In genomic region chr5:110897114-110897788, GRCm38 (mm10) we compare ENCODE assay signal across 12 mouse cellular contexts. TPM values are rescaled to one million over a fixed set of nuclear protein-coding genes. Genes with fewer than 3 reads are reported as not detected.
A peak's percentile ranks its signal among the peaks of the same experiment; 100 is the strongest.
DNase-seq lines count a peak whose midpoint lies in the region; ATAC-seq lines count a peak whose summit lies in the region.
"Had no signal": no experiment of that assay in that cellular context is flagged by ENCODE, and none has a peak within 500 bp of the region (broad histone marks: within the 10 kb centered on the region; RNA-seq: fewer than 3 reads in every experiment).

No protein-coding gene starts in this region.

- no peak overlapping the region for H3K9ac ChIP-seq in kidney, embryonic 15.5 days
- peak overlapping the region; percentile 26; the same call in 1 of the 2 replicates for H3K9ac ChIP-seq in forebrain, embryonic 12.5 days
- no peak overlapping the region for H3K9ac ChIP-seq in neural tube, embryonic 15.5 days (replicated peaks)
- H3K9ac ChIP-seq: lung, embryonic 15.5 days had no signal

- H3K36me3 ChIP-seq in kidney, embryonic 15.5 days = peaks cover 33% of the 10 kb centered on the region
- peaks cover 37% of the 10 kb centered on the region for H3K36me3 ChIP-seq in forebrain, embryonic 12.5 days (replicated peaks)
- peaks cover 54% of the 10 kb centered on the region for H3K36me3 ChIP-seq in limb, embryonic 10.5 days
- peaks cover 24% of the 10 kb centered on the region for H3K36me3 ChIP-seq in neural tube, embryonic 15.5 days

- no peaks in the 10 kb centered on the region for H3K9me3 ChIP-seq in kidney, embryonic 15.5 days (replicated peaks)
- no peaks in the 10 kb centered on the region for H3K9me3 ChIP-seq in forebrain, embryonic 12.5 days
- H3K9me3 ChIP-seq in limb, embryonic 10.5 days (replicated peaks) = no peaks in the 10 kb centered on the region
- no peaks in the 10 kb centered on the region for H3K9me3 ChIP-seq in neural tube, embryonic 15.5 days (replicated peaks)
- H3K9me3 ChIP-seq: lung, embryonic 15.5 days had no signal

- H3K27ac ChIP-seq in kidney, embryonic 15.5 days = 0 out of 2 replicates have a peak overlapping the region, but pooled peaks have one; percentile 18
- peak overlapping the region; percentile 78 for H3K27ac ChIP-seq in forebrain, embryonic 12.5 days
- peak overlapping the region; percentile 68 for H3K27ac ChIP-seq in limb, embryonic 10.5 days
- H3K27ac ChIP-seq in neural tube, embryonic 15.5 days (replicated peaks) = peak overlapping the region; percentile 54; the same call in 1 of the 2 replicates
- H3K27ac ChIP-seq: lung, embryonic 15.5 days had no signal

- no peak overlapping the region for H3K4me2 ChIP-seq in kidney, embryonic 15.5 days
- 0 out of 2 replicates have a peak overlapping the region, but pooled peaks have one; percentile 16 for H3K4me2 ChIP-seq in forebrain, embryonic 12.5 days
- no peak overlapping the region for H3K4me2 ChIP-seq in neural tube, embryonic 15.5 days
- H3K4me2 ChIP-seq: lung, embryonic 15.5 days had no signal

- DNase-seq in kidney, adult 8-10 months = no peak
- DNase-seq in limb, embryonic 10.5 days (ENCODE audit: low spot score) = no peak
- no peak for DNase-seq in left cerebral cortex, postnatal 4 days
- no peak for DNase-seq in kidney, postnatal 10 days
- no peak for DNase-seq in thymus, postnatal 10 days (ENCODE audit: low spot score in 2 of 2)
- DNase-seq: cerebellum, adult 18-20 months; thymus, adult 2 months had no signal

- ATAC-seq in kidney, embryonic 15.5 days (replicated peaks; ENCODE audit: low FRiP score) = no peak
- ATAC-seq in forebrain, embryonic 12.5 days (ENCODE audit: low FRiP score) = peak; percentile 27; the same call in 1 of the 2 replicates
- ATAC-seq in neural tube, embryonic 15.5 days (ENCODE audit: low FRiP score) = no peak
- ATAC-seq: intestine, embryonic 16.5 days had no signal

- H3K27me3 ChIP-seq in kidney, embryonic 15.5 days = no peaks in the 10 kb centered on the region
- H3K27me3 ChIP-seq in forebrain, embryonic 12.5 days = no peaks in the 10 kb centered on the region
- H3K27me3 ChIP-seq in limb, embryonic 10.5 days (ENCODE audit: low read depth, poor library complexity, severe bottlenecking) = no peaks in the 10 kb centered on the region
- H3K27me3 ChIP-seq in neural tube, embryonic 15.5 days (replicated peaks) = no peaks in the 10 kb centered on the region
- H3K27me3 ChIP-seq: lung, embryonic 15.5 days had no signal

- intact Hi-C loops in left cerebral cortex, postnatal 4 days (cut with DNase I) = no loop called here

- H3K4me3 ChIP-seq in kidney, embryonic 15.5 days (replicated peaks) = no peak overlapping the region
- H3K4me3 ChIP-seq in forebrain, embryonic 12.5 days (replicated peaks) = no peak overlapping the region
- no peak overlapping the region for H3K4me3 ChIP-seq in limb, embryonic 10.5 days
- no peak overlapping the region for H3K4me3 ChIP-seq in neural tube, embryonic 15.5 days (replicated peaks)
- H3K4me3 ChIP-seq: lung, embryonic 15.5 days had no signal

- peaks cover 7% of the 10 kb centered on the region for H3K4me1 ChIP-seq in kidney, embryonic 15.5 days
- H3K4me1 ChIP-seq in forebrain, embryonic 12.5 days = peaks cover 18% of the 10 kb centered on the region
- H3K4me1 ChIP-seq in limb, embryonic 10.5 days = peaks cover 21% of the 10 kb centered on the region
- 0 out of 2 replicates have a peak, but pooled peaks cover 4% of the 10 kb centered on the region for H3K4me1 ChIP-seq in neural tube, embryonic 15.5 days
- H3K4me1 ChIP-seq: lung, embryonic 15.5 days had no signal

- 47% methylated on average over 7 of the region's 7 CpGs for WGBS in kidney, embryonic 15.5 days
- 18% methylated on average over 7 of the region's 7 CpGs for WGBS in forebrain, embryonic 12.5 days
- 50% methylated on average over 7 of the region's 7 CpGs for WGBS in limb, embryonic 10.5 days
- WGBS in neural tube, embryonic 15.5 days = 29% methylated on average over 7 of the region's 7 CpGs

RNA-seq across cellular contexts. Expression of gene Ttc28, which starts 17.6 kb away (rescaled TPM):
- polyA plus RNA-seq in kidney, embryonic 15.5 days (2015; fragmentation: Nextera tagmentation; extraction: Ambion mirVana) = 13.9 and 14.4 TPM in 2 replicates
- polyA plus RNA-seq in forebrain, embryonic 12.5 days (2016; fragmentation: Nextera tagmentation; extraction: Ambion mirVana) = 22.5 and 23.1 TPM in 2 replicates
- 12.6 and 15.1 TPM in 2 replicates for polyA plus RNA-seq in limb, embryonic 10.5 days (2016; fragmentation: Nextera tagmentation; extraction: Ambion mirVana)
- 18.3 and 18.8 TPM in 2 replicates for polyA plus RNA-seq in neural tube, embryonic 15.5 days (2015; fragmentation: Nextera tagmentation; extraction: Ambion mirVana)
- 100 to 1,000 TPM in 1 of 2 experiments, 10 to 100 TPM in 1; 97.3 to 112 TPM for total RNA-seq in left cerebral cortex, postnatal 4 days (2021)

RNA-seq across cellular contexts. Expression of gene Chek2, which starts 57.5 kb away (rescaled TPM):
- polyA plus RNA-seq in kidney, embryonic 15.5 days (2015; fragmentation: Nextera tagmentation; extraction: Ambion mirVana) = 36.3 and 36.8 TPM in 2 replicates
- 29.2 and 34.5 TPM in 2 replicates for polyA plus RNA-seq in forebrain, embryonic 12.5 days (2016; fragmentation: Nextera tagmentation; extraction: Ambion mirVana)
- polyA plus RNA-seq in limb, embryonic 10.5 days (2016; fragmentation: Nextera tagmentation; extraction: Ambion mirVana) = 40.8 and 45.1 TPM in 2 replicates
- 6.0 and 13.2 TPM in 2 replicates for polyA plus RNA-seq in neural tube, embryonic 15.5 days (2015; fragmentation: Nextera tagmentation; extraction: Ambion mirVana)
- 1 to 10 TPM; 2.6 to 3.0 TPM for total RNA-seq in left cerebral cortex, postnatal 4 days (2021)

RNA-seq across cellular contexts. Expression of gene Hscb, which starts 57.7 kb away (rescaled TPM):
- polyA plus RNA-seq in kidney, embryonic 15.5 days (2015; fragmentation: Nextera tagmentation; extraction: Ambion mirVana) = 31.5 and 35.8 TPM in 2 replicates
- polyA plus RNA-seq in forebrain, embryonic 12.5 days (2016; fragmentation: Nextera tagmentation; extraction: Ambion mirVana) = 19.4 and 20.6 TPM in 2 replicates
- polyA plus RNA-seq in limb, embryonic 10.5 days (2016; fragmentation: Nextera tagmentation; extraction: Ambion mirVana) = 27.3 and 33.6 TPM in 2 replicates
- 10.8 and 15.9 TPM in 2 replicates for polyA plus RNA-seq in neural tube, embryonic 15.5 days (2015; fragmentation: Nextera tagmentation; extraction: Ambion mirVana)
- total RNA-seq in left cerebral cortex, postnatal 4 days (2021) = 1 to 10 TPM; 6.3 to 8.0 TPM

Comparison
In these comparisons a context has a peak if more than half of its experiments do, and no peak if none do; other contexts are left out.
1. H3K27ac ChIP-seq: peak in every context shown above with its lines; median percentile 78 in forebrain, embryonic 12.5 days; 68 in limb, embryonic 10.5 days; 54 in neural tube, embryonic 15.5 days; 18 in kidney, embryonic 15.5 days.